23 mouse cellular contexts compared by ENCODE assay signal in the genomic region with DNA sequence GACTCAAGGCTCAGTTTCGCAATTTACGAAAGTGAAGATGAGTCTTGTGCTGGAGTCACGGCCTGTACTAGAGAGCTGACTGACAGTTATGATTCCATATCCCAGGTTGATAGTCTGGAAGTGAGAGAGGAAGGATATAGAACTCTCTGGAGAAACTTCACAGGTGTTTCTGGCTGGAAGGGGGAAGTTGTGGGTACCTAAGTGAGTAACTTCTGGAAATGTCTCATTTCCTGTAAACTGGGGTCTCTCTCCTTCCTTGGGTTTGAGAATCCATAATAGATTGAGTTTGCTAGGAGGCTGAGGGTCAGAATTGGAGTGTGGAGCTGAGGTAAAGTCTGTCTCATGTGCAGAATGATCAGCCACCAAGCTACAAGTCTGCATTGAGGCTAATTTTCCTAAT. TPM values are rescaled to one million over a fixed set of nuclear protein-coding genes. Genes with fewer than 3 reads are reported as not detected.
DNase-seq lines count a peak whose midpoint lies in the region; ATAC-seq and TF ChIP-seq lines count a peak whose summit lies in the region.
"Had no signal": no experiment of that assay in that cellular context is flagged by ENCODE, and none has a peak within 500 bp of the region (broad histone marks: within the 10 kb centered on the region; RNA-seq: fewer than 3 reads in every experiment).

No protein-coding gene starts in this region.

- H3K27ac ChIP-seq in liver, postnatal 0 days (ENCODE audit: low read depth): peak overlapping the region; percentile 88
- H3K27ac ChIP-seq in neural tube, embryonic 15.5 days (replicated peaks): no peak overlapping the region
- no peak overlapping the region for H3K27ac ChIP-seq in hindbrain, embryonic 16.5 days (ENCODE audit: low read depth, low read length)
- H3K27ac ChIP-seq: embryonic facial prominence, embryonic 13.5 days; forebrain, embryonic 10.5 days; hindbrain, embryonic 10.5 days; hindbrain, embryonic 14.5 days had no signal

- H3K9ac ChIP-seq in liver, postnatal 0 days (replicated peaks): peak overlapping the region; percentile 50
- no peak overlapping the region for H3K9ac ChIP-seq in neural tube, embryonic 15.5 days (replicated peaks)
- no peak overlapping the region for H3K9ac ChIP-seq in hindbrain, embryonic 16.5 days (ENCODE audit: low read depth, low read length)
- H3K9ac ChIP-seq: embryonic facial prominence, embryonic 13.5 days; heart, embryonic 12.5 days; hindbrain, embryonic 14.5 days had no signal

- TF ChIP-seq EP300 in liver, postnatal 0 days (IDR thresholded peaks at IDR 0.05; ENCODE audit: low read depth): no peak

- no peaks in the 10 kb centered on the region for H3K27me3 ChIP-seq in erythroblast, embryonic 14.5 days (ENCODE audit: control insufficient read depth)
- H3K27me3 ChIP-seq in liver, postnatal 0 days (ENCODE audit: insufficient read depth, low read length): no peaks in the 10 kb centered on the region
- no peaks in the 10 kb centered on the region for H3K27me3 ChIP-seq in neural tube, embryonic 15.5 days (replicated peaks)
- no peaks in the 10 kb centered on the region for H3K27me3 ChIP-seq in hindbrain, embryonic 16.5 days (replicated peaks; ENCODE audit: control insufficient read depth, insufficient read depth, low read length)
- H3K27me3 ChIP-seq: embryonic facial prominence, embryonic 13.5 days had no signal

- H3K36me3 ChIP-seq in erythroblast, embryonic 14.5 days (ENCODE audit: control insufficient read depth): peaks cover 95% of the 10 kb centered on the region
- peaks cover 17% of the 10 kb centered on the region for H3K36me3 ChIP-seq in liver, postnatal 0 days (replicated peaks; ENCODE audit: insufficient read depth, low read length)
- H3K36me3 ChIP-seq in neural tube, embryonic 15.5 days: 0 out of 2 replicates have a peak, but pooled peaks cover 6% of the 10 kb centered on the region
- H3K36me3 ChIP-seq in hindbrain, embryonic 16.5 days (ENCODE audit: control insufficient read depth, insufficient read depth, low read length): no peaks in the 10 kb centered on the region
- H3K36me3 ChIP-seq: heart, embryonic 12.5 days had no signal

- H3K4me1 ChIP-seq in erythroblast, embryonic 14.5 days (ENCODE audit: control insufficient read depth): peaks cover 93% of the 10 kb centered on the region
- peaks cover 72% of the 10 kb centered on the region for H3K4me1 ChIP-seq in liver, postnatal 0 days (ENCODE audit: insufficient read depth)
- H3K4me1 ChIP-seq in neural tube, embryonic 15.5 days: peaks cover 23% of the 10 kb centered on the region
- peaks cover 17% of the 10 kb centered on the region for H3K4me1 ChIP-seq in hindbrain, embryonic 16.5 days (ENCODE audit: control insufficient read depth, insufficient read depth, low read depth, low read length)

- no peak for ATAC-seq in erythroblast, adult 5-6 weeks (replicated peaks; ENCODE audit: low FRiP score, poor library complexity, severe bottlenecking)
- ATAC-seq in granulocyte monocyte progenitor cell, adult 5-6 weeks (replicated peaks; ENCODE audit: poor library complexity, severe bottlenecking): peak; percentile 20
- ATAC-seq in liver, postnatal 0 days: no peak
- ATAC-seq in neural tube, embryonic 15.5 days (ENCODE audit: low FRiP score): no peak
- no peak for ATAC-seq in hindbrain, embryonic 16.5 days
- ATAC-seq: forebrain, embryonic 14.5 days had no signal

- peak overlapping the region; percentile 54 for H3K4me3 ChIP-seq in erythroblast, embryonic 14.5 days (replicated peaks)
- no peak overlapping the region for H3K4me3 ChIP-seq in liver, postnatal 0 days (ENCODE audit: low read depth, low read length)
- no peak overlapping the region for H3K4me3 ChIP-seq in neural tube, embryonic 15.5 days (replicated peaks)
- no peak overlapping the region for H3K4me3 ChIP-seq in hindbrain, embryonic 16.5 days (ENCODE audit: low read length)
- H3K4me3 ChIP-seq: embryonic facial prominence, embryonic 13.5 days; forebrain, embryonic 10.5 days; heart, embryonic 12.5 days; hindbrain, embryonic 10.5 days had no signal

- peak overlapping the region; percentile 56 for H3K4me2 ChIP-seq in liver, postnatal 0 days (ENCODE audit: low read depth, low read length)
- no peak overlapping the region for H3K4me2 ChIP-seq in neural tube, embryonic 15.5 days
- H3K4me2 ChIP-seq in hindbrain, embryonic 16.5 days (ENCODE audit: low read length): no peak overlapping the region
- H3K4me2 ChIP-seq: embryonic facial prominence, embryonic 13.5 days; heart, embryonic 12.5 days; hindbrain, embryonic 14.5 days had no signal

- H3K9me3 ChIP-seq in erythroblast, embryonic 14.5 days (ENCODE audit: control insufficient read depth, low read length): no peaks in the 10 kb centered on the region
- H3K9me3 ChIP-seq in liver, postnatal 0 days (ENCODE audit: low read length): no peaks in the 10 kb centered on the region
- no peaks in the 10 kb centered on the region for H3K9me3 ChIP-seq in neural tube, embryonic 15.5 days (replicated peaks)
- no peaks in the 10 kb centered on the region for H3K9me3 ChIP-seq in hindbrain, embryonic 16.5 days (ENCODE audit: control insufficient read depth, low read length)
- H3K9me3 ChIP-seq: embryonic facial prominence, embryonic 13.5 days; forebrain, embryonic 10.5 days; heart, embryonic 12.5 days; hindbrain, embryonic 10.5 days had no signal

- WGBS in liver, postnatal 0 days (ENCODE audit: insufficient replicate concordance): 69% methylated on average over 3 of the region's 3 CpGs
- 94% methylated on average over 3 of the region's 3 CpGs for WGBS in neural tube, embryonic 15.5 days
- WGBS in hindbrain, embryonic 16.5 days: 95% methylated on average over 3 of the region's 3 CpGs

- DNase-seq in 416B (ENCODE audit: low read depth): peak; percentile 47
- no peak for DNase-seq in liver, postnatal 0 days
- DNase-seq: adrenal gland, adult 2 months; cerebellum, adult 18-20 months; cerebellum, adult 9-11 months; cerebellum, postnatal 36 days; gastrocnemius, postnatal 10 days had no signal

- no peak for TF ChIP-seq CTCF in liver, postnatal 0 days (IDR thresholded peaks at IDR 0.05; ENCODE audit: low read depth)

RNA-seq across cellular contexts. Expression of gene Eef2k, which starts 7.5 kb away (rescaled TPM):
- 24.6 and 28.0 TPM in 2 replicates for polyA plus RNA-seq in erythroblast, embryonic 14.5 days (2012)
- 12.3 and 24.0 TPM in 2 replicates for total RNA-seq in erythroblast, adult 5-6 weeks (2015; ENCODE audit: low replicate concordance)
- 77.4 and 97.0 TPM in 2 replicates for total RNA-seq in erythroblast, adult 5-6 weeks (2017; ENCODE audit: low replicate concordance)
- total RNA-seq in granulocyte monocyte progenitor cell, adult 5-6 weeks (2014; fragmentation: Nextera tagmentation): 49.3 and 60.6 TPM in 2 replicates
- total RNA-seq in granulocyte monocyte progenitor cell, adult 5-6 weeks (2017): 65.4 and 80.5 TPM in 2 replicates
- polyA plus RNA-seq in liver, postnatal 0 days (2015; fragmentation: Nextera tagmentation; extraction: Ambion mirVana): 14.4 and 19.5 TPM in 2 replicates
- polyA plus RNA-seq in neural tube, embryonic 15.5 days (2015; fragmentation: Nextera tagmentation; extraction: Ambion mirVana): 33.5 and 40.6 TPM in 2 replicates
- 37.4 and 40.3 TPM in 2 replicates for polyA plus RNA-seq in hindbrain, embryonic 16.5 days (2015; fragmentation: Nextera tagmentation; extraction: Ambion mirVana)

RNA-seq across cellular contexts. Expression of gene Gm5737, which starts 38.0 kb away (rescaled TPM):
- polyA plus RNA-seq in erythroblast, embryonic 14.5 days (2012): not detected in 2 replicates
- total RNA-seq in erythroblast, adult 5-6 weeks (2015; ENCODE audit: low replicate concordance): not detected in 2 replicates
- not detected in 2 replicates for total RNA-seq in erythroblast, adult 5-6 weeks (2017; ENCODE audit: low replicate concordance)
- total RNA-seq in granulocyte monocyte progenitor cell, adult 5-6 weeks (2014; fragmentation: Nextera tagmentation): not detected in 2 replicates
- not detected in 2 replicates for total RNA-seq in granulocyte monocyte progenitor cell, adult 5-6 weeks (2017)
- polyA plus RNA-seq in liver, postnatal 0 days (2015; fragmentation: Nextera tagmentation; extraction: Ambion mirVana): not detected in 2 replicates
- 0.14 TPM in 1 of 2 replicates, not detected in the other for polyA plus RNA-seq in neural tube, embryonic 15.5 days (2015; fragmentation: Nextera tagmentation; extraction: Ambion mirVana)
- 0.11 and 0.16 TPM in 2 replicates for polyA plus RNA-seq in hindbrain, embryonic 16.5 days (2015; fragmentation: Nextera tagmentation; extraction: Ambion mirVana)
- total RNA-seq: adrenal gland, adult 2 months; adrenal gland, postnatal 4 days; heart, adult 8-10 months; heart, postnatal 25 days had no signal
- polyA plus RNA-seq: adrenal gland, adult 2 months; C2C12; embryonic facial prominence, embryonic 13.5 days; forebrain, embryonic 10.5 days; forebrain, embryonic 14.5 days; heart, embryonic 12.5 days; heart, embryonic 16.5 days; hindbrain, embryonic 10.5 days; hindbrain, embryonic 14.5 days had no signal
